Mouse (Mus musculus) erythroblast, embryonic 14.5 days (primary cell): ENCODE measurements around the gene Fam227a.

Experiments used
- GATA1 ChIP-seq: IDR thresholded peaks from 2 replicates; pipeline ENCODE4 v1.6.1; 2012; ENCODE audit warnings: low read length, inconsistent platforms, mixed read lengths
- TAL1 ChIP-seq: IDR thresholded peaks from 3 replicates; pipeline ENCODE4 v1.6.1; 2012; ENCODE audit warnings: low read length, inconsistent platforms, mixed read lengths

GRCm38 (mm10) chr15:79658531-79659375, at the start of gene Fam227a, which contains the start of gene Cby1:
- TF ChIP-seq TAL1 (no peak), GATA1 (no peak)
